Mouse (Mus musculus) right cerebral cortex, postnatal 25 days (tissue): ENCODE results near the gene Adra2b.

ENCODE experiments used
- DNase-seq: peaks from one replicate; pipeline ENCODE4 v3.0.0; 2022

The Adra2b gene

DNA sequence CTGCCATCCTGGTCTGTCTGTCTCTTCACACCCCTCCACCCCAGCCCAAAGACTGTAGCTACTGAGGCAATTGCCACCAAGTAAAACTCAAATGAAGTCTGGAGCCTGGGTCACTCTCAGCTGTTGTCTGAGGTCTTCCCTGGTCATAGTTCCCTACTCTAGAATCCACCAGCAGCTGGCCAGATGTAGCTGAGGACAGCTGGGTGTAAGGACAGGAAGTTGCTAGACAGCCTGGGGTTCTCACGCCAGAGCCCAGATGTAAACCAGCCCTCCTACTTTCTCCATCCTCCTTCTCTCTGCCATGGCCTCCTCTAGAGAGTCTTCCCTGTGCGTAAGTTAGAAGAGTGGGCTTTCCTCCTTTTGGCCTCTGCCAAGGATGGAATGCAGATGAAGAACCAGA, 24.5 kb downstream of the Adra2b start:
- DNase-seq = no peak

- no peak for DNase-seq
Observed at GRCm38 (mm10) chr2:127390352-127390751, 27.3 kb downstream of the Adra2b start.

- DNase-seq = no peak
Observed at GRCm38 (mm10) chr2:127390846-127391245, 27.8 kb downstream of the Adra2b start.

DNA sequence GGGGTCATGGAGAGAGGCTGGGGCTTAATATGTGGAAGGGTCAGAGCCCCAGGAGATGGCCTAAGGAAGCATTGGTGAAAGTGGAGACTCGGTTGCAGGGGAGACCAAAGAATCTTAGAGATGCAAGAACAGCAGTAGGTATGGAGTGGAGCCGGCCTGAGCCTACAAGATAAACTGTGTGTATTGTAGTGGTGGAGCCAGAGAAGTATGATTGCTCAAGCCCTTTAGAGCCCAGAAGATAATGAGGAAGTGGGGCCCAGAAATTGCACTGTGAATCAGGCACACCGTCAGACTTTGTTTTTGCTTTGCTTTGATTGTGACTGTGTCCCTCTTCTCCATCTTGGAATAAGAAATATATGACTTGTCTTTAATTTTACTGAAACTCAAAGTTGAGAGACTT, 28.3 kb downstream of the Adra2b start:
- no peak for DNase-seq

DNA sequence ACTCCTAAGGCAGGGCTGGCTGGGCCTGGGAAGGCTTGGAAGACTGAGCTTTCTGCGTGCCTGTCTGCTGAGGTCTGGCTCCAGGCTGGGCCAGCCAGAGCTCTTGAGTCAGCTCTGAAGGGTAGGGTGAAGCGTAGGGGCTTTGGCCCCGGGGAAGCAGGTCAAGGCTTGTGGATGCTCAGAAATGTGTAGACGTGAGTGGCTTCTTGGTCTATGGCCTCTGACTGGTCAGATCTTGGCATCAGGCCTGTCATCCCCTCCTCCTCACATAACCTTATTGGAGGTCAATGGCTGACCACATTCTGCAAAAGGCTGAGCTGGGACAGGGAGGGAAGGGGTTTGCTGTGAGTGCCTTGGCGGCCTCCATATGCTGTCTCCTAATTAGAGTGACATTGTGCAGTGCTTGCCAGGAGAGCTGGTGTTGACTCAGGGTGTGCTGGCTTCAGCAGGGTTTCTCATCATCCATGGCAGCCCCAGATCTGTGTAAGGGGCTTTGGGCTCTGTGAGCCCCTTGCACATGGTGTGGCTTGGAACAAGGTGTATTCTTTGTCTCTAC, 31.7 kb downstream of the Adra2b start:
- no peak for DNase-seq

- DNase-seq = no peak
Observed at GRCm38 (mm10) chr2:127398738-127399137, 35.7 kb downstream of the Adra2b start.

DNA sequence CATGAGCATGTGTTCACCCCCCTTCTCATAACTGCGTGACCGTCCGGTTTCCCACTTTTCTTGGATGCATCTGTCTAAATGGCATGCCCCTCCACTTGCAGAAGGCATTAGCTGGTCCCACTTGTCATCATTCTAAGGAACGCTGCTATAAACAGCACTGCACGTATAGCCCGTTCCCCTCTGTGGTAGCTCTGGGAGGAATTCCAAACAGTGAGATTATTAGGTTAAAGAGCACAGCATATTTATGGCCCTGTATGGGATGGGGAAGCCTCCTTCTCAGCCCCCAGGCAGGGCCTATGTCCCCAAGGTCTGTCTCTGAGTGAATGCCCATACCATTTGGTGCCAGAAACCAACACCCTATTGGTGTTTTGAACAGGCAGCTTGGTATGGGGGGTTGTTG, 48.1 kb downstream of the Adra2b start:
- DNase-seq = no peak

- DNase-seq = no peak
Observed at GRCm38 (mm10) chr2:127415806-127416205, 52.8 kb downstream of the Adra2b start.

GRCm38 (mm10) chr2:127416706-127417105, 53.7 kb downstream of the Adra2b start:
- DNase-seq = no peak
